Mouse (Mus musculus) bone marrow macrophage, adult 2 months (primary cell): ENCODE results near the gene Foxred2. TPM values are rescaled to one million over a fixed set of nuclear protein-coding genes. Genes with fewer than 3 reads are reported as not detected.

ENCODE experiments used
- H3K27ac ChIP-seq: 2 replicates; pipeline ENCODE4 v1.5.1; 2012; ENCODE audit warnings: low read depth, low read length; ENCODE audit not compliant: insufficient read depth
- H3K4me1 ChIP-seq: 2 replicates; pipeline ENCODE4 v1.6.1; 2012; ENCODE audit warnings: low read length; ENCODE audit not compliant: control insufficient read depth, insufficient read depth
- H3K4me3 ChIP-seq: 2 replicates; pipeline ENCODE4 v1.5.1; 2012; ENCODE audit warnings: mild to moderate bottlenecking, low read length, moderate library complexity; ENCODE audit not compliant: insufficient read depth
- CTCF ChIP-seq: IDR thresholded peaks from 2 replicates; pipeline ENCODE4 v1.5.1; 2012; ENCODE audit warnings: low read depth, mild to moderate bottlenecking, low read length, moderate library complexity
- POLR2A ChIP-seq: IDR thresholded peaks from 2 replicates; pipeline ENCODE4 v1.6.1; 2012; ENCODE audit warnings: mild to moderate bottlenecking, low read depth, low read length, borderline replicate concordance
- polyA plus RNA-seq: library from polyadenylated mRNA; stranded (reverse); fragments of >200 nt; gene quantifications from 2 replicates; pipeline ENCODE4 v1.2.4, GENCODE M21; 2012; ENCODE audit not compliant: missing spikeins, insufficient read depth, insufficient read length

Gene Foxred2
- polyA plus RNA-seq, 1 experiment: 12.3 TPM

DNA sequence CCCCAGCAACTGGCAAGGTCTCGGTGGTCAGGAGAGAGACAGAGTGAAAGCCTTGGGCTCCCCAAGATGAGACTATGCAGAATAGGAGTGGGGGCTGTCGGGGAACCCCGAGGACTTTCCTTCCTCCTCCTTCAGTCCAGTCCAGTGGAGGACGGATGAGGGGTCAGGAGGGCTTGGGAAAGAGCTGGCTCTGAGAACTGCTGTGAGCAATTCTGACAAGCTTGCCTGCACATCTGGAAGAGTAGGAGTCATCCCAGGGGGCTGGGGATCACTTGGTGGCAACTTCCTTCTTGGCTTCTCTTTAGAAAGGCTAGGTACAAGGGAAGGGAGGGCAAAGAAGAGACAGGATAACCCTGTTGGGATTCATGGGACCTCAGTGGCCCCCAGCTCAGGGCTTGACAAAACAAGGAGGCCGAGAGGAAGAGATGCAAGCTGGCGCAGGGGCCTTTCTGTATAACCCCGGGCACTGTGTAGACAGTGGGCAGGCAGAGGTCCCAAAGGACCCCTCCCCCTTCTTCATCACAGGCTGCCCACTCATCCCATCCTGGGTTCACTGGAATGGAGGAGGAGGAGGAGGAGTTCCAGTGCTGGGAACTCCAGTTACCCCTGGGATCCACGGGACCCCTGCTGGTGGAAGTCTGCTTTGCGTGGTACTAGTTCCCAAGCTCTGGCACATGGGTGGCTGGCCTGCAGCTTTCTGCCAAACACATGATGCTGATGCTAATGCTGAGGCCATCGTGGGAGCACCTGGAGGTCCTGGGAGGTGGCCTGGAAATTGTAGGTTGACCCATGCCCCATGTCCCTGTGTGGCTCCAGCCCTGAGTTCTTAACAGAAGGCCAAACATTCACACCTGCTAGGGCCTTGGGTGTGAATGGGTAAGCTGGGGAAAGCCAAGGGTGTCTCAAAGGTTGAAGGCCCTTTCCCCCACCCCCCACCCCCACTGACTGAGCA, 35.7 kb downstream of the Foxred2 start:
- TF ChIP-seq CTCF (no peak; the same call in 1 of the 2 replicates), POLR2A (no peak)
- Histone ChIP-seq H3K4me3 (no peak overlapping the region), H3K4me1 (peaks cover 21% of the 10 kb centered on the region), H3K27ac (no peak overlapping the region)

DNA sequence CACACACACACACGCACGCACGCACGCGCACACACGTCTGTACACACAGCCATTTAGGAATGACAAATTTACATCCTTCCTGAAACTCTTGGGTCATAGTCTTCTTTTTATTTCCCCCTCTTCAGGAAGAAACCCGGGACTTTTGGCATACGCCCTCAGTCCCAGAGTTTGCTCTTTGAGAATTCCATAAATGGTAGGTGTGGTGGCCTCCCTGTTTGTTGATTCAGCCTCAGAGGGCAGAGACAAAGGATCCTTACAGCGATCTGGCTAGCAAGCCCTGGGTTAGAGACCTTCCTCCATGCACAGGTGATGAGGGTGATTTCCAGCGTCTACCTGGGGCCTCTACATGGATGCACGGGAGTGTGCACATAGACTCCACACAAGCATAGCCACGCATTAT, 37.1 kb downstream of the Foxred2 start:
- H3K27ac ChIP-seq: no peak overlapping the region
- no peak for TF ChIP-seq CTCF
- TF ChIP-seq POLR2A: no peak
- H3K4me1 ChIP-seq: peaks cover 21% of the 10 kb centered on the region
- H3K4me3 ChIP-seq: no peak overlapping the region

DNA sequence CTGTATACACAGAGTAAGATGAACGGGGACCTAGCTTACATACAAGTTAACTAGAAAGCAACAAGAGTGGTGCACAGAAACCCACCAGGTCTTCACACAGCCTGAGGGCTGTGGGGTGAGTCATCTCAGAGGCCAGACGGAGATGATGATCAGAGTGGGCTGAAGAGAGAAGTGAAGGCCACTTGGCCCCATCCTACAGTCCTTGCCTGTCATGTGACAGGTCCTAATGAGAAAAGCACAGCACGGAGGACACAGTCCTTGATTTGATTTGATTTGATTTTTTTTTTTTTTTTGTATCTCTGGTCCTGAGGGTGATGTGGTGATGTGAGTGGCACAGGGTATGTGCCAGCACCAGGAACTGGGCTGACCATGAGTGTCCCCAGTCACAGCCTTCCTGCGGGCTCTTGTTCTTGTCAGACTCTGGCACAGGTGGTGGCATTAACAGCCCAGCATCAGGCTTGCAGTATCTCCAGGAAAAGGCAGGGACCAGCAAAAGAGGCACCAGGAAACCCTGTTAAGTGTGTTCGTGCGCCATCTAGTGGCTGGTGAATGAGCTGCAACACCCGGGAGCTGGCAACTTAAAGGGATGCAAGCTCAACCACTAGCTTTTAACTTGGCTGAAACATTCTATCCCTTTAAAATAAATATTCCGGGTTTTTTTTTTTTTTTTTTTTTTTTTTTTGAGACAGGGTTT, 39.5 kb downstream of the Foxred2 start:
- Histone ChIP-seq H3K4me1 (peaks cover 18% of the 10 kb centered on the region), H3K27ac (no peak overlapping the region), H3K4me3 (no peak overlapping the region)
- TF ChIP-seq CTCF: peak; percentile 92
- no peak for TF ChIP-seq POLR2A

DNA sequence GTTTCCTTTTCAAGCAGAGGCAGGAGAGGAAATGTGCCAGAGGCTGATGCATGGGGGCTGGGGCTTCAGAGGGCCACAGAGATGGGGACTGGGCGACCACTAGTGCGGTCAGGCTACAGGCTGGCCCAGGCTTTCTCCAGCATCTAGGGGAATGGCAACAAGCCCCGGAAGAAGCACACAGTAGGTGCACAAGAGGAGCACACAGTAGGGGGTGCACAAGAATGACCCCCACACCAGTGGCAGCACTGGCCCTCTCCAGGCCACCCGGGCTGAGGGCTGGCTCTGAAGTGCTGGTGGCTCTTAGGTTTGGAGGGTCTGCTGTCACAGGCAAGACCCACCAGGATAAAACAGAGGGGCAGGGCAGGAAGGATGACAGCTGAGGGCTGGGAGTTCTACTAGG, 41.2 kb downstream of the Foxred2 start:
- TF ChIP-seq POLR2A: no peak
- TF ChIP-seq CTCF: no peak
- H3K4me3 ChIP-seq: no peak overlapping the region
- H3K27ac ChIP-seq: no peak overlapping the region
- H3K4me1 ChIP-seq: peaks cover 10% of the 10 kb centered on the region

DNA sequence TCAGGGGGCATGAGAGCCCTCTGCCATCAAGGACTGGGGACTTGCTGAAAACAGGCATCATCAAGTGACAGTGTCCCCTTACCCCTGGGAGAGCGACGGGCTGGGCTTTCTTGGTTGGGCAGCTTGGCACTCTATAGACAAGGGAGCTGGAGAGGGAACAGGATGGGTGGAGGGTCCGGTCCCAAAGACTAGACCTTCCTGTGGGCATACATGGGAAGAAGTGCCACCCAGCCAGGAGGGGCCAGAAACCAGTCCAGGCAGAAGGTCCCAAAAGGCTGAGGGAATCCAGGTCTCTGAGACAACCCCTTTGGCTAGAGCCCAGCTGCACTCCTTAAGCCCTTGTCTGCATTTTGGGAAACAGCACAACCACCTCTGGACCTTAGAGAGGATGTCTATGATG, 42.0 kb downstream of the Foxred2 start:
- Histone ChIP-seq H3K27ac (no peak overlapping the region), H3K4me3 (no peak overlapping the region), H3K4me1 (0 out of 2 replicates have a peak, but pooled peaks cover 4% of the 10 kb centered on the region)
- no peak for TF ChIP-seq POLR2A
- no peak for TF ChIP-seq CTCF

DNA sequence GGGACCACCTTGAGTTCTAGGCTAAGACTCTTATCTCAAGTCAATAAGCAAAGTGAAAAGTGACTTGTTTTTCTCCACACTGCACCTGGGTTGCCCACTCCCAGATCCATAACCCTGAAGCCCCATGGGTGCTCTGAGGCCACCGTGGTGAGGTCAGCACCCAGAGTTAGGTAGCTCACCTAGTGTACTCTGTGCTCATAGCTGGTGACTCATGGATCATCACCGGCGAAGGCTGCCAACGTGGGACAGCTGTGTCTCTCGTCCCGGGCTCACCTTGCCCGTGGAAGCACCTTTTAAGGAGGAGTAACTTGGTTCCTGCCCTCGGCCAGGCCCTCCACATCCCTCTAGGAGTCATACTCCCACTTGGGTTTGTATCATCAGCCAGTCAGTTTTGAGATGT, 43.5 kb downstream of the Foxred2 start:
- Histone ChIP-seq H3K27ac (no peak overlapping the region), H3K4me1 (0 out of 2 replicates have a peak, but pooled peaks cover 3% of the 10 kb centered on the region)
- TF ChIP-seq CTCF: no peak
- TF ChIP-seq POLR2A: no peak

DNA sequence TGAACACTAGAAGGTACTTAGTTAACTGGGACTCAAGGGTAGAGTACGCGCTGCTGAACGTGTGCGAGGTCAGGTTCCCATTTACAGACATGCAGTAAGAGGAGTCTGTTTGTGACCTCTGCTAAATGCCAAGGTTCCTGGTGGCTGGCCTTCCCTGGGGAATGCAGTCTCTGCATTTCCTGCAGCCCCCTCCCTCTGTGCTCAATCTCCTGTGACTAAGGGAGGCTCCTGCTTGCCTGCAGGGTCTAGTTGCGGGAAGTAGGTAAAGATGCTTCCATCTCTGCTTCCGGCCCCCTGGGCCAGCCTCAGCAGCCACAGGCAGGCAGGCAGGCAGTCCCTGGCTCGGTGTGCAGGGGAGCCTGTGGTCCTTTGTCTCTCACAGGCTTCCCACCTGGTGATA, 43.9 kb downstream of the Foxred2 start:
- H3K4me1 ChIP-seq: 0 out of 2 replicates have a peak, but pooled peaks cover 3% of the 10 kb centered on the region
- H3K27ac ChIP-seq: no peak overlapping the region
- no peak for TF ChIP-seq CTCF
- TF ChIP-seq POLR2A: no peak
- H3K4me3 ChIP-seq: no peak overlapping the region

More for the DNA sequence above, 43.5 kb downstream of the Foxred2 start:
- H3K4me3 ChIP-seq: no peak overlapping the region

DNA sequence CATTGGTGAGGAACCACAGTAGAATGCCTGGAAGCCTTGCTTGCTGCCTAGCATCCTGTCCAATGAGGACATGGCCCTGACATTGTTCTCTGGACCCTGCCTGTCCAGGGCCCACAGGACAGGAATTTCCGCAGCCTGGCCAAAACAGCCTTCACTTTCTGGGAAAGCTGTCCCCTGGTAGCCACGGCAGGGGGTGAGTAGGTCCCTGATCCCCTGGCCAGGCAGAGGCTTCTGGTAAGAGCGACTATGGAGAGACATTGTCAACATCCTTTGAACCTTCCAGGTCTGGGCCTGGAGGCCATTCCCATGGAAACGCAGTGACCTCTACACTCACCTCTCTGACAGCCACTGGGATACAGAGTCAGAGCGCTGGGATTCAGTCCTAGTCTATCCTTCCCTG, 44.5 kb downstream of the Foxred2 start:
- H3K4me3 ChIP-seq: no peak overlapping the region
- 0 out of 2 replicates have a peak, but pooled peaks cover 3% of the 10 kb centered on the region for H3K4me1 ChIP-seq
- TF ChIP-seq CTCF (no peak), POLR2A (no peak)
- no peak overlapping the region for H3K27ac ChIP-seq

DNA sequence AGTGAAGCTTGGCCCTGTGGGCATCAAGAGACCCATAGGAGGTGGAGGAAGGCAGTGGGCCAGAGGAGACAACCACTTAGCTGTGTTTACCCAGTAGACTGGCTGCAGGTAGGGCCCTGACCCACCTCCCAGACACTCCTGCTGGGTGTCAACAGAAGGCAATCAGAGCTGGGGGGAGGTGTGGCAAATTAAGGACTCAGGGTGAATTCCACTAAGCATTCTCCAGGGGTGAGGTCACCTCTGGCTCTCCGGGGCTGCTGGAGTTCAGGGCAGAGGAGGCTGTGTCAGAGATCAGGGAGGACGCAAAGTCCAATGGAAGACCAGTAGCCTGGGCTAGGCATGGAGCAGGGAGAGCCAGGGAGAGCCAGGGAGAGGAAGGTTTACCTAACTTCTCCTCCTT, 45.5 kb downstream of the Foxred2 start:
- no peak overlapping the region for H3K27ac ChIP-seq
- TF ChIP-seq POLR2A: no peak
- no peak for TF ChIP-seq CTCF
- no peaks in the 10 kb centered on the region for H3K4me1 ChIP-seq
- no peak overlapping the region for H3K4me3 ChIP-seq
